Mouse (Mus musculus) heart, postnatal 0 days (tissue): ENCODE data around the gene Pip4k2b. TPM values are rescaled to one million over a fixed set of nuclear protein-coding genes. Genes with fewer than 3 reads are reported as not detected.

Experiments used
- ATAC-seq: fragments of 200-750 bp; cut with Nextera tagmentation; 2 replicates; pipeline ENCODE4 v1.8.0; 2017; ENCODE audit warnings: low read depth, moderate number of reproducible peaks, moderate library complexity; ENCODE audit not compliant: insufficient read depth
- DNase-seq: peaks from one replicate; pipeline ENCODE4 v3.0.0-alpha.2; 2016; ENCODE audit warnings: low spot score
- H3K27ac ChIP-seq: fragments of 300-500 bp; sonication (generic); 2 replicates; pipeline ENCODE4 v1.5.1; 2014; ENCODE audit warnings: low read depth, mild to moderate bottlenecking
- H3K27me3 ChIP-seq: fragments of 300-500 bp; sonication (generic); 2 replicates; pipeline ENCODE4 v1.6.1; 2014; ENCODE audit warnings: low read length, mixed read lengths; ENCODE audit not compliant: control insufficient read depth, insufficient read depth
- H3K36me3 ChIP-seq: fragments of 300-500 bp; sonication (generic); replicated peaks from 2 replicates; pipeline ENCODE4 v1.6.1; 2014; ENCODE audit warnings: low read length, mixed read lengths; ENCODE audit not compliant: control insufficient read depth, insufficient read depth
- H3K4me1 ChIP-seq: fragments of 300-500 bp; sonication (generic); 2 replicates; pipeline ENCODE4 v1.6.1; 2014; ENCODE audit warnings: antibody characterized with exemption; ENCODE audit not compliant: control insufficient read depth, insufficient read depth
- H3K4me2 ChIP-seq: fragments of 300-500 bp; sonication (generic); 2 replicates; pipeline ENCODE4 v1.6.1; 2014; ENCODE audit warnings: low read depth, mild to moderate bottlenecking, low read length, moderate library complexity
- H3K4me3 ChIP-seq: fragments of 300-500 bp; sonication (generic); 2 replicates; pipeline ENCODE4 v1.5.1; 2014; ENCODE audit warnings: low read depth, low read length
- H3K9ac ChIP-seq: fragments of 300-500 bp; sonication (generic); replicated peaks from 2 replicates; pipeline ENCODE4 v1.6.1; 2014; ENCODE audit warnings: low read depth, low read length, mixed read lengths
- H3K9me3 ChIP-seq: fragments of 300-500 bp; sonication (generic); replicated peaks from 2 replicates; pipeline ENCODE4 v1.6.1; 2016; ENCODE audit warnings: low read length; ENCODE audit not compliant: control insufficient read depth
- CTCF ChIP-seq: IDR thresholded peaks from 2 replicates; pipeline ENCODE4 v1.5.1; 2016; ENCODE audit warnings: antibody characterized with exemption, control low read depth, low read depth
- EP300 ChIP-seq: IDR thresholded peaks from 2 replicates; pipeline ENCODE4 v1.6.1; 2016; ENCODE audit warnings: antibody characterized with exemption, low read depth
- WGBS: fragments of 180-500 bp; shearing (Covaris S2); extraction: QIAGEN DNeasy Blood & Tissue Kit; methylation state at CpG from one replicate; pipeline ENCODE4 v1.1.7; 2014; 5-methylcytosine and 5-hydroxymethylcytosine counted together
- polyA plus RNA-seq: library from polyadenylated mRNA; unstranded; fragments of >200 nt; fragmentation: Nextera tagmentation; extraction: Ambion mirVana; gene quantifications from 2 replicates; pipeline ENCODE4 v1.2.1, GENCODE M21; 2015
- total RNA-seq: library from RNA; depleted of rRNA; stranded (reverse); fragments of >200 nt; gene quantifications from 2 replicates; pipeline ENCODE4 v1.2.3, GENCODE M21; 2014; ENCODE audit warnings: low replicate concordance

Pip4k2b gene
- total and polyA plus RNA-seq, 2 experiments from 2014 or later, result 0.79 to 12.7 TPM

- WGBS, result under 1% methylated on average over 38 of the region's 38 CpGs
- H3K36me3 ChIP-seq, result peaks cover 21% of the 10 kb centered on the region
Measured at GRCm38 (mm10) chr11:97766154-97766881, 21.8 kb upstream of the Pip4k2b start, which contains the start of gene Cwc25. Gene Cwc25, minus strand, starts transcription at chr11:97766556.

GRCm38 (mm10) chr11:97761638-97762037 lies 17.1 kb upstream of the Pip4k2b start:
- TF ChIP-seq CTCF (no peak), EP300 (no peak)
- no peaks in the 10 kb centered on the region for H3K9me3 ChIP-seq
- H3K36me3 ChIP-seq, result peaks cover 49% of the 10 kb centered on the region
- peaks cover 10% of the 10 kb centered on the region for H3K4me1 ChIP-seq
- H3K4me2 ChIP-seq, result no peak overlapping the region
- DNase-seq (no peak), ATAC-seq (no peak)
- H3K27ac ChIP-seq, result no peak overlapping the region
- H3K27me3 ChIP-seq, result no peaks in the 10 kb centered on the region
- H3K4me3 ChIP-seq, result no peak overlapping the region
- no peak overlapping the region for H3K9ac ChIP-seq

More at GRCm38 (mm10) chr11:97766154-97766881, 21.8 kb upstream of the Pip4k2b start, which contains the start of gene Cwc25:
- Histone ChIP-seq H3K4me2 (peak within 1 kb of the TSS; percentile 91), H3K9me3 (no peaks in the 10 kb centered on the region), H3K27ac (peak within 1 kb of the TSS; percentile 89), H3K9ac (peak within 1 kb of the TSS; percentile 92), H3K4me1 (peaks cover 10% of the 10 kb centered on the region), H3K27me3 (no peaks in the 10 kb centered on the region), H3K4me3 (peak within 1 kb of the TSS; percentile 86)
- ATAC-seq (peak; percentile 97), DNase-seq (peak; percentile 93)
- TF ChIP-seq CTCF (no peak), EP300 (no peak)

GRCm38 (mm10) chr11:97758942-97759341 lies 14.4 kb upstream of the Pip4k2b start:
- no peaks in the 10 kb centered on the region for H3K9me3 ChIP-seq

GRCm38 (mm10) chr11:97758125-97758524 lies 13.6 kb upstream of the Pip4k2b start:
- H3K4me3 ChIP-seq, result no peak overlapping the region
- H3K36me3 ChIP-seq, result peaks cover 75% of the 10 kb centered on the region
- no peak for TF ChIP-seq CTCF
- no peak for TF ChIP-seq EP300
- no peak overlapping the region for H3K4me2 ChIP-seq
- no peak overlapping the region for H3K27ac ChIP-seq
- H3K4me1 ChIP-seq, result no peaks in the 10 kb centered on the region
- H3K9ac ChIP-seq, result no peak overlapping the region
- no peaks in the 10 kb centered on the region for H3K9me3 ChIP-seq
- no peaks in the 10 kb centered on the region for H3K27me3 ChIP-seq
- 93% methylated on average over 1 of the region's 1 CpGs for WGBS
- DNase-seq, result no peak
- no peak for ATAC-seq

More at GRCm38 (mm10) chr11:97758942-97759341, 14.4 kb upstream of the Pip4k2b start:
- 55% methylated on average over 6 of the region's 6 CpGs for WGBS
- no peak overlapping the region for H3K27ac ChIP-seq
- ATAC-seq (no peak), DNase-seq (no peak)
- H3K9ac ChIP-seq, result no peak overlapping the region
- H3K4me3 ChIP-seq, result no peak overlapping the region
- peaks cover 70% of the 10 kb centered on the region for H3K36me3 ChIP-seq
- no peak overlapping the region for H3K4me2 ChIP-seq
- no peaks in the 10 kb centered on the region for H3K27me3 ChIP-seq
- TF ChIP-seq EP300, result no peak
- H3K4me1 ChIP-seq, result no peaks in the 10 kb centered on the region

- Histone ChIP-seq H3K27me3 (no peaks in the 10 kb centered on the region), H3K4me2 (no peak overlapping the region), H3K4me3 (no peak overlapping the region), H3K9me3 (no peaks in the 10 kb centered on the region), H3K9ac (no peak overlapping the region), H3K27ac (no peak overlapping the region), H3K36me3 (peaks cover 86% of the 10 kb centered on the region), H3K4me1 (no peaks in the 10 kb centered on the region)
- no peak for DNase-seq
- whole genome bisulfite sequencing, result 90% methylated on average over 8 of the region's 8 CpGs
- ATAC-seq, result no peak
- TF ChIP-seq EP300 (no peak), CTCF (no peak)
Measured at GRCm38 (mm10) chr11:97753277-97753676, 8.8 kb upstream of the Pip4k2b start.

- H3K9me3 ChIP-seq, result no peaks in the 10 kb centered on the region
- H3K36me3 ChIP-seq, result peaks cover 69% of the 10 kb centered on the region
- peaks cover 5% of the 10 kb centered on the region for H3K4me1 ChIP-seq
- no peaks in the 10 kb centered on the region for H3K27me3 ChIP-seq
- 78% methylated on average over 5 of the region's 5 CpGs for WGBS
- H3K27ac ChIP-seq, result no peak overlapping the region
- H3K4me2 ChIP-seq, result no peak overlapping the region
- DNase-seq (no peak), ATAC-seq (no peak)
- H3K4me3 ChIP-seq, result no peak overlapping the region
- no peak overlapping the region for H3K9ac ChIP-seq
- TF ChIP-seq EP300 (no peak), CTCF (no peak)
Measured at GRCm38 (mm10) chr11:97748496-97748895, 4.0 kb upstream of the Pip4k2b start.
